In genomic region chr1:159686476-159687231, GRCm38 (mm10) we compare ENCODE assay signal across 8 mouse cellular contexts.
A peak's percentile ranks its signal among the peaks of the same experiment; 100 is the strongest.
DNase-seq lines count a peak whose midpoint lies in the region; ATAC-seq and TF ChIP-seq lines count a peak whose summit lies in the region.

No protein-coding gene starts in this region.

- H3K9me3 ChIP-seq in forebrain, postnatal 0 days (ENCODE audit: low read length) = no peaks in the 10 kb centered on the region
- no peaks in the 10 kb centered on the region for H3K9me3 ChIP-seq in hindbrain, embryonic 15.5 days
- no peaks in the 10 kb centered on the region for H3K9me3 ChIP-seq in neural tube, embryonic 12.5 days

- H3K4me1 ChIP-seq in forebrain, postnatal 0 days (ENCODE audit: insufficient read depth) = peaks cover 18% of the 10 kb centered on the region; the same call in 1 of the 2 replicates
- H3K4me1 ChIP-seq in hindbrain, embryonic 15.5 days (replicated peaks) = peaks cover 24% of the 10 kb centered on the region
- H3K4me1 ChIP-seq in neural tube, embryonic 12.5 days = peaks cover 19% of the 10 kb centered on the region

- ATAC-seq in forebrain, postnatal 0 days = peak; percentile 79
- peak; percentile 86 for ATAC-seq in hindbrain, embryonic 15.5 days (ENCODE audit: low FRiP score, low read depth)
- ATAC-seq in neural tube, embryonic 12.5 days (ENCODE audit: low FRiP score, low read depth) = peak; percentile 91

- WGBS in forebrain, postnatal 0 days = 24% methylated on average over 9 of the region's 9 CpGs
- WGBS in hindbrain, embryonic 15.5 days = 35% methylated on average over 9 of the region's 9 CpGs
- WGBS in neural tube, embryonic 12.5 days = 35% methylated on average over 9 of the region's 9 CpGs

- no peak for TF ChIP-seq CTCF in forebrain, postnatal 0 days (IDR thresholded peaks at IDR 0.05; ENCODE audit: low read depth)

- H3K36me3 ChIP-seq in forebrain, postnatal 0 days (ENCODE audit: insufficient read depth) = no peaks in the 10 kb centered on the region
- H3K36me3 ChIP-seq in hindbrain, embryonic 15.5 days = no peaks in the 10 kb centered on the region
- no peaks in the 10 kb centered on the region for H3K36me3 ChIP-seq in neural tube, embryonic 12.5 days

- no peaks in the 10 kb centered on the region for H3K27me3 ChIP-seq in forebrain, postnatal 0 days (ENCODE audit: insufficient read depth, low read length)
- H3K27me3 ChIP-seq in hindbrain, embryonic 15.5 days = no peaks in the 10 kb centered on the region
- no peaks in the 10 kb centered on the region for H3K27me3 ChIP-seq in neural tube, embryonic 12.5 days (replicated peaks)

- peak; percentile 37 for DNase-seq in embryo, embryonic 11.5 days (ENCODE audit: low read depth, low spot score)
- DNase-seq in embryo, embryonic 9.5 days (ENCODE audit: extremely low spot score) = no peak
- DNase-seq in adrenal gland, postnatal 4 days (ENCODE audit: low spot score in 2 of 2) = peak; percentile 52 to 77
- peak; percentile 82 for DNase-seq in forebrain, postnatal 0 days
- DNase-seq in left cerebral cortex, adult 8-10 months (ENCODE audit: low spot score in 2 of 2) = peak; percentile 31 to 36
- DNase-seq in urinary bladder, postnatal 25 days (ENCODE audit: low spot score) = peak; percentile 61

- no peak overlapping the region for H3K27ac ChIP-seq in forebrain, postnatal 0 days (ENCODE audit: low read depth, low read length)
- no peak overlapping the region for H3K27ac ChIP-seq in hindbrain, embryonic 15.5 days (replicated peaks)
- no peak overlapping the region for H3K27ac ChIP-seq in neural tube, embryonic 12.5 days

- no peak overlapping the region for H3K4me2 ChIP-seq in forebrain, postnatal 0 days (ENCODE audit: low read depth)
- no peak overlapping the region for H3K4me2 ChIP-seq in hindbrain, embryonic 15.5 days
- 0 out of 2 replicates have a peak overlapping the region, but pooled peaks have one; percentile 8 for H3K4me2 ChIP-seq in neural tube, embryonic 12.5 days (replicated peaks)

- no peak overlapping the region for H3K4me3 ChIP-seq in forebrain, postnatal 0 days (ENCODE audit: low read depth, low read length)
- no peak overlapping the region for H3K4me3 ChIP-seq in hindbrain, embryonic 15.5 days
- H3K4me3 ChIP-seq in neural tube, embryonic 12.5 days = no peak overlapping the region

- H3K9ac ChIP-seq in forebrain, postnatal 0 days = no peak overlapping the region
- no peak overlapping the region for H3K9ac ChIP-seq in hindbrain, embryonic 15.5 days
- no peak overlapping the region for H3K9ac ChIP-seq in neural tube, embryonic 12.5 days
